Mouse (Mus musculus) neural tube, embryonic 15.5 days (tissue): ENCODE measurements around the gene Mettl17. TPM values are rescaled to one million over a fixed set of nuclear protein-coding genes. Genes with fewer than 3 reads are reported as not detected.
A peak's percentile ranks its signal among the peaks of the same experiment; 100 is the strongest.
"Not testable (repeated sequence)": the region's sequence is repeated elsewhere in the genome, so short reads cannot be mapped to it uniquely, and the experiment has no call there.

Experiments used
- ATAC-seq: fragments of 200-750 bp; cut with Nextera tagmentation; 2 replicates; pipeline ENCODE4 v1.8.0; 2017; ENCODE audit warnings: mild to moderate bottlenecking, moderate TSS enrichment, moderate library complexity; ENCODE audit not compliant: low FRiP score
- H3K27ac ChIP-seq: fragments of 300-500 bp; sonication (generic); replicated peaks from 2 replicates; pipeline ENCODE4 v1.5.1; 2015; ENCODE audit warnings: mild to moderate bottlenecking, inconsistent platforms
- H3K27me3 ChIP-seq: fragments of 300-500 bp; sonication (generic); replicated peaks from 2 replicates; pipeline ENCODE4 v1.6.1; 2015; ENCODE audit warnings: inconsistent platforms
- H3K36me3 ChIP-seq: fragments of 300-500 bp; sonication (generic); 2 replicates; pipeline ENCODE4 v1.6.1; 2015; ENCODE audit warnings: inconsistent platforms
- H3K4me1 ChIP-seq: fragments of 300-500 bp; sonication (generic); 2 replicates; pipeline ENCODE4 v1.6.1; 2015; ENCODE audit warnings: inconsistent platforms
- H3K4me2 ChIP-seq: fragments of 300-500 bp; sonication (generic); 2 replicates; pipeline ENCODE4 v1.6.1; 2015; ENCODE audit warnings: inconsistent platforms, mild to moderate bottlenecking, moderate library complexity
- H3K4me3 ChIP-seq: fragments of 300-500 bp; sonication (generic); replicated peaks from 2 replicates; pipeline ENCODE4 v1.5.1; 2015; ENCODE audit warnings: mild to moderate bottlenecking, inconsistent platforms
- H3K9ac ChIP-seq: fragments of 300-500 bp; sonication (generic); replicated peaks from 2 replicates; pipeline ENCODE4 v1.6.1; 2015; ENCODE audit warnings: mild to moderate bottlenecking, inconsistent platforms
- H3K9me3 ChIP-seq: fragments of 300-500 bp; sonication (generic); replicated peaks from 2 replicates; pipeline ENCODE4 v1.6.1; 2016; ENCODE audit warnings: inconsistent platforms
- WGBS: fragments of 180-500 bp; shearing (Covaris S2); methylation state at CpG from one replicate; pipeline ENCODE4 v1.1.7; 2015; ENCODE audit warnings: mixed read lengths; 5-methylcytosine and 5-hydroxymethylcytosine counted together
- polyA plus RNA-seq: library from polyadenylated mRNA; unstranded; fragments of >200 nt; fragmentation: Nextera tagmentation; extraction: Ambion mirVana; gene quantifications from 2 replicates; pipeline ENCODE4 v1.2.1, GENCODE M21; 2015

Mettl17 gene
- polyA plus RNA-seq, 1 experiment from 2014 or later: 90.9 TPM

- ATAC-seq: no peak
- 94% methylated on average over 4 of the region's 4 CpGs for WGBS
- no peaks in the 10 kb centered on the region for H3K36me3 ChIP-seq
- H3K9me3 ChIP-seq: no peaks in the 10 kb centered on the region
- no peaks in the 10 kb centered on the region for H3K27me3 ChIP-seq
- no peak overlapping the region for H3K27ac ChIP-seq
- no peak overlapping the region for H3K4me3 ChIP-seq
- H3K9ac ChIP-seq: no peak overlapping the region
- H3K4me1 ChIP-seq: peaks cover 26% of the 10 kb centered on the region
- H3K4me2 ChIP-seq: no peak overlapping the region
These were observed 31.9 kb downstream of the Mettl17 start for GRCm38 (mm10) chr14:51916539-51916938.

DNA sequence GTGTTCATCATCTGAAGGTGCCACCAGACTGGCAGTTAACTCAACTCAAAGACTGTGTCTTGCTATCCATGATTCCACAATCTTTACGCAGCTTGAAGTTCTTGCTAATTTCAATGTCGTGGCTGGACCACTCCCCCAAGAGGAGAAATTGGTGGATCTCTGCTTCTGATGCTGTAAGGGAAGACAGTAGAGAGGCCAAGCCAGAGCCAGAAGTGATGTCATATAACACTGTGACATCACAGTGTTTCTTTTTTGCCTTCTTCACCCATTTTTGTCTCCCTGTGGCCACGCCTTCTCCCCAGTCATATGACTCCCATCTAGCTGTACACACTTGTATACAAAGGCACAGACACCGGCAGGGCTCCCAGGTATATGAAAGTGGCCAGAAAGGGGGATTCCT lies 33.5 kb downstream of the Mettl17 start, which contains the start of gene Tppp2:
Gene Tppp2 (plus strand): TSS at position 301 of the 400 bp plus-strand sequence.
- no peak within 1 kb of the TSS for H3K4me2 ChIP-seq
- no peak for ATAC-seq
- WGBS: 100% methylated on average over 4 of the region's 4 CpGs

GRCm38 (mm10) chr14:51918966-51919365 lies 34.3 kb downstream of the Mettl17 start:
- no peaks in the 10 kb centered on the region for H3K36me3 ChIP-seq
- H3K4me3 ChIP-seq: no peak overlapping the region
- H3K9me3 ChIP-seq: no peaks in the 10 kb centered on the region
- peaks cover 9% of the 10 kb centered on the region for H3K4me1 ChIP-seq
- no peak overlapping the region for H3K4me2 ChIP-seq
- no peak overlapping the region for H3K27ac ChIP-seq
- no peaks in the 10 kb centered on the region for H3K27me3 ChIP-seq
- ATAC-seq: no peak
- WGBS: 82% methylated on average over 4 of the region's 4 CpGs
- H3K9ac ChIP-seq: no peak overlapping the region

More for the DNA sequence above, 33.5 kb downstream of the Mettl17 start, which contains the start of gene Tppp2:
- Histone ChIP-seq H3K27ac (no peak within 1 kb of the TSS), H3K9me3 (no peaks in the 10 kb centered on the region), H3K27me3 (no peaks in the 10 kb centered on the region), H3K4me1 (peaks cover 17% of the 10 kb centered on the region), H3K4me3 (no peak within 1 kb of the TSS), H3K9ac (no peak within 1 kb of the TSS), H3K36me3 (no peaks in the 10 kb centered on the region)

GRCm38 (mm10) chr14:51921759-51922570 lies 37.3 kb downstream of the Mettl17 start:
- Histone ChIP-seq H3K4me1 (0 out of 2 replicates have a peak, but pooled peaks cover 4% of the 10 kb centered on the region), H3K36me3 (no peaks in the 10 kb centered on the region), H3K9me3 (no peaks in the 10 kb centered on the region), H3K9ac (no peak overlapping the region), H3K4me3 (no peak overlapping the region), H3K4me2 (no peak overlapping the region), H3K27me3 (no peaks in the 10 kb centered on the region), H3K27ac (peak overlapping the region; percentile 70)
- peak; percentile 76 for ATAC-seq
- 73% methylated on average over 16 of the region's 16 CpGs for WGBS

- Histone ChIP-seq H3K4me3 (no peak within 1 kb of the TSS), H3K36me3 (no peaks in the 10 kb centered on the region), H3K4me1 (0 out of 2 replicates have a peak, but pooled peaks cover 4% of the 10 kb centered on the region), H3K4me2 (no peak within 1 kb of the TSS), H3K27ac (peak within 1 kb of the TSS; percentile 70), H3K9ac (no peak within 1 kb of the TSS), H3K9me3 (no peaks in the 10 kb centered on the region), H3K27me3 (no peaks in the 10 kb centered on the region)
- 88% methylated on average over 7 of the region's 7 CpGs for WGBS
- no peak for ATAC-seq
These were observed 37.9 kb downstream of the Mettl17 start, which contains the start of gene Rnase13 for GRCm38 (mm10) chr14:51922571-51922865. Gene Rnase13 (minus strand): TSS chr14:51922773.

- WGBS: 92% methylated on average over 2 of the region's 2 CpGs
- Histone ChIP-seq H3K27ac (0 out of 2 replicates have a peak overlapping the region, but pooled peaks have one; percentile 70), H3K36me3 (no peaks in the 10 kb centered on the region)
These were observed 38.3 kb downstream of the Mettl17 start for GRCm38 (mm10) chr14:51922910-51923309.

GRCm38 (mm10) chr14:51923492-51923891 lies 38.9 kb downstream of the Mettl17 start:
- no peak overlapping the region for H3K9ac ChIP-seq
- no peaks in the 10 kb centered on the region for H3K27me3 ChIP-seq
- no peaks in the 10 kb centered on the region for H3K36me3 ChIP-seq
- ATAC-seq: no peak
- no peak overlapping the region for H3K4me3 ChIP-seq
- H3K27ac ChIP-seq: no peak overlapping the region
- H3K4me2 ChIP-seq: no peak overlapping the region
- H3K4me1 ChIP-seq: 0 out of 2 replicates have a peak, but pooled peaks cover 4% of the 10 kb centered on the region
- H3K9me3 ChIP-seq: no peaks in the 10 kb centered on the region
- WGBS: 87% methylated on average over 4 of the region's 4 CpGs

More at GRCm38 (mm10) chr14:51922910-51923309, 38.3 kb downstream of the Mettl17 start:
- no peaks in the 10 kb centered on the region for H3K27me3 ChIP-seq
- H3K9ac ChIP-seq: no peak overlapping the region
- no peaks in the 10 kb centered on the region for H3K9me3 ChIP-seq
- H3K4me2 ChIP-seq: no peak overlapping the region
- 0 out of 2 replicates have a peak, but pooled peaks cover 4% of the 10 kb centered on the region for H3K4me1 ChIP-seq
- no peak for ATAC-seq
- H3K4me3 ChIP-seq: no peak overlapping the region

- not testable (repeated sequence) for H3K4me3 ChIP-seq, ATAC-seq, H3K9ac ChIP-seq, H3K9me3 ChIP-seq, H3K4me1 ChIP-seq, H3K27ac ChIP-seq, H3K36me3 ChIP-seq, H3K27me3 ChIP-seq, H3K4me2 ChIP-seq
- WGBS: 92% methylated on average over 11 of the region's 11 CpGs
These were observed 42.3 kb downstream of the Mettl17 start for GRCm38 (mm10) chr14:51926930-51927329.

GRCm38 (mm10) chr14:51929309-51929943 lies 44.8 kb downstream of the Mettl17 start:
- peak; percentile 48; the same call in 1 of the 2 replicates for ATAC-seq
- Histone ChIP-seq H3K27ac (peak overlapping the region; percentile 67), H3K4me1 (0 out of 2 replicates have a peak, but pooled peaks cover 2% of the 10 kb centered on the region), H3K4me2 (no peak overlapping the region), H3K9ac (no peak overlapping the region), H3K4me3 (no peak overlapping the region), H3K9me3 (no peaks in the 10 kb centered on the region), H3K27me3 (no peaks in the 10 kb centered on the region), H3K36me3 (no peaks in the 10 kb centered on the region)
- WGBS: 88% methylated on average over 8 of the region's 8 CpGs

- no peaks in the 10 kb centered on the region for H3K27me3 ChIP-seq
- WGBS: 78% methylated on average over 9 of the region's 9 CpGs
- 0 out of 2 replicates have a peak, but pooled peaks cover 2% of the 10 kb centered on the region for H3K4me1 ChIP-seq
- no peak overlapping the region for H3K9ac ChIP-seq
- no peaks in the 10 kb centered on the region for H3K36me3 ChIP-seq
- H3K4me3 ChIP-seq: no peak overlapping the region
- peak overlapping the region; percentile 67; the same call in 1 of the 2 replicates for H3K27ac ChIP-seq
- no peaks in the 10 kb centered on the region for H3K9me3 ChIP-seq
- ATAC-seq: no peak
- H3K4me2 ChIP-seq: no peak overlapping the region
These were observed 45.3 kb downstream of the Mettl17 start for GRCm38 (mm10) chr14:51929968-51930367.

DNA sequence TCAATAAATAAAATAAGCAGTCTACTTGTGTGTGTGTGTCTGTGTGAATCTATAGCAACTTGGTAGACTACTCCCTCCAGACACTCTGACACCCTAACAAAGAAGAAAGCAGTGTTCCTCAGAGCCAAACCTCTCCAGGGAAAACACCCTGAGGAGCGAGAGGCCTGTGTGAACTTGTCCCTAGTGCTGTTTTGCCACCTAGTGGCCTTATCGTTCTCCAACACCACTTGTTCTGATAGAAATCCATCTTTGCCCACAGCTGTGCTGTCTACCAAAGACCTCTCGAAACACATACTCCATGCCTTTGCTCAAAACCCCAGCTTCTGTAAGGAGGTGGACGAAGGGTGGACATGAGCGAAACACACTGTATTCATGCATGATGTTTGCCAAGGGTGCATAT lies 46.2 kb downstream of the Mettl17 start:
- no peaks in the 10 kb centered on the region for H3K9me3 ChIP-seq
- H3K4me1 ChIP-seq: 0 out of 2 replicates have a peak, but pooled peaks cover 2% of the 10 kb centered on the region
- WGBS: 36% methylated on average over 5 of the region's 5 CpGs
- no peak overlapping the region for H3K4me2 ChIP-seq
- no peaks in the 10 kb centered on the region for H3K36me3 ChIP-seq
- peak overlapping the region; percentile 67 for H3K27ac ChIP-seq
- no peak overlapping the region for H3K4me3 ChIP-seq
- H3K27me3 ChIP-seq: no peaks in the 10 kb centered on the region
- ATAC-seq: peak; percentile 79
- no peak overlapping the region for H3K9ac ChIP-seq
